Mouse (Mus musculus) lung, embryonic 16.5 days (tissue): ENCODE results near the gene Smtnl2. TPM values are rescaled to one million over a fixed set of nuclear protein-coding genes. Genes with fewer than 3 reads are reported as not detected.
"Not testable (repeated sequence)": the region's sequence is repeated elsewhere in the genome, so short reads cannot be mapped to it uniquely, and the experiment has no call there.

Experiments used
- ATAC-seq: fragments of 200-750 bp; cut with Nextera tagmentation; 2 replicates; pipeline ENCODE4 v1.8.0; 2017; ENCODE audit warnings: low read depth, mild to moderate bottlenecking, moderate library complexity
- H3K27ac ChIP-seq: fragments of 300-500 bp; sonication (generic); 2 replicates; pipeline ENCODE4 v1.5.1; 2014; ENCODE audit warnings: mild to moderate bottlenecking, control low read depth, low read length
- H3K27me3 ChIP-seq: fragments of 300-500 bp; sonication (generic); 2 replicates; pipeline ENCODE4 v1.6.1; 2014; ENCODE audit warnings: low read depth, low read length, mixed read lengths; ENCODE audit not compliant: control insufficient read depth, insufficient read depth
- H3K36me3 ChIP-seq: fragments of 300-500 bp; sonication (generic); 2 replicates; pipeline ENCODE4 v1.6.1; 2014; ENCODE audit warnings: low read length; ENCODE audit not compliant: control insufficient read depth, insufficient read depth
- H3K4me1 ChIP-seq: fragments of 300-500 bp; sonication (generic); replicated peaks from 2 replicates; pipeline ENCODE4 v1.6.1; 2014; ENCODE audit warnings: low read length, mixed read lengths; ENCODE audit not compliant: control insufficient read depth, insufficient read depth
- H3K4me2 ChIP-seq: fragments of 300-500 bp; sonication (generic); 2 replicates; pipeline ENCODE4 v1.6.1; 2014; ENCODE audit warnings: low read depth, low read length, control low read depth
- H3K4me3 ChIP-seq: fragments of 300-500 bp; sonication (generic); 2 replicates; pipeline ENCODE4 v1.5.1; 2014; ENCODE audit warnings: mild to moderate bottlenecking, low read length, control low read depth
- H3K9ac ChIP-seq: fragments of 300-500 bp; sonication (generic); 2 replicates; pipeline ENCODE4 v1.6.1; 2014; ENCODE audit warnings: low read length, control low read depth
- H3K9me3 ChIP-seq: fragments of 300-500 bp; sonication (generic); 2 replicates; pipeline ENCODE4 v1.6.1; 2016; ENCODE audit warnings: low read length; ENCODE audit not compliant: control insufficient read depth
- WGBS: fragments of 180-500 bp; shearing (Covaris S2); extraction: QIAGEN DNeasy Blood & Tissue Kit; methylation state at CpG from one replicate; pipeline ENCODE4 v1.1.7; 2014; 5-methylcytosine and 5-hydroxymethylcytosine counted together
- microRNA-seq: library from miRNA; unstranded; fragments of <30 nt; microRNA quantifications from one replicate; pipeline ENCODE4, GENCODE M21; 2016
- polyA plus RNA-seq: library from polyadenylated mRNA; unstranded; fragments of >200 nt; fragmentation: Nextera tagmentation; extraction: Ambion mirVana; gene quantifications from 2 replicates; pipeline ENCODE4 v1.2.1, GENCODE M21; 2015

Smtnl2 gene
- polyA plus RNA-seq, 1 experiment from 2014 or later, result 136 TPM

GRCm38 (mm10) chr11:72343238-72343625, 68.3 kb downstream of the Smtnl2 start:
- not testable (repeated sequence) for ATAC-seq, H3K4me1 ChIP-seq, H3K4me2 ChIP-seq, H3K36me3 ChIP-seq, H3K4me3 ChIP-seq, H3K27ac ChIP-seq, H3K9me3 ChIP-seq, H3K9ac ChIP-seq, H3K27me3 ChIP-seq
- WGBS, result 83% methylated on average over 5 of the region's 5 CpGs

GRCm38 (mm10) chr11:72342549-72343237, 68.8 kb downstream of the Smtnl2 start:
- 12% methylated on average over 7 of the region's 7 CpGs for WGBS
- H3K4me1 ChIP-seq, result peaks cover 3% of the 10 kb centered on the region
- no peaks in the 10 kb centered on the region for H3K9me3 ChIP-seq
- no peaks in the 10 kb centered on the region for H3K27me3 ChIP-seq
- H3K27ac ChIP-seq, result no peak overlapping the region
- H3K36me3 ChIP-seq, result no peaks in the 10 kb centered on the region
- H3K4me2 ChIP-seq, result no peak overlapping the region
- H3K9ac ChIP-seq, result no peak overlapping the region; the same call in 1 of the 2 replicates
- ATAC-seq, result peak; percentile 71
- H3K4me3 ChIP-seq, result no peak overlapping the region

- no peaks in the 10 kb centered on the region for H3K9me3 ChIP-seq
- H3K4me2 ChIP-seq, result no peak overlapping the region
- H3K9ac ChIP-seq, result no peak overlapping the region
- H3K36me3 ChIP-seq, result no peaks in the 10 kb centered on the region
- no peak overlapping the region for H3K27ac ChIP-seq
- 80% methylated on average over 4 of the region's 4 CpGs for WGBS
- ATAC-seq, result no peak
- H3K4me1 ChIP-seq, result peaks cover 7% of the 10 kb centered on the region
- H3K4me3 ChIP-seq, result no peak overlapping the region
- no peaks in the 10 kb centered on the region for H3K27me3 ChIP-seq
These were observed 71.8 kb downstream of the Smtnl2 start for GRCm38 (mm10) chr11:72339716-72340115.

Small RNAs within 50 kb of the gene (microRNA-seq; reads per million reads assigned to microRNA genes)
- gene Mir6338, result not detected

Other genes with a start within 250 kb of the Smtnl2 start
- 0.11 and 0.16 TPM in 2 replicates for gene Gm43951, start 204.9 kb downstream of the Smtnl2 start, polyA plus RNA-seq
- 16.1 and 17.0 TPM in 2 replicates for gene 4933427D14Rik, start 204.3 kb downstream of the Smtnl2 start, polyA plus RNA-seq
- gene Txndc17, start 204.2 kb downstream of the Smtnl2 start, polyA plus RNA-seq, result 178 TPM in 2 replicates
- gene Med31, start 196.1 kb downstream of the Smtnl2 start, polyA plus RNA-seq, result 48.1 and 51.4 TPM in 2 replicates
- 0.35 TPM in 1 of 2 replicates, not detected in the other for gene Slc13a5, start 144.5 kb downstream of the Smtnl2 start, polyA plus RNA-seq
- 7.3 and 7.4 TPM in 2 replicates for gene Xaf1, start 110.1 kb downstream of the Smtnl2 start, polyA plus RNA-seq
- gene Fbxo39, start 97.3 kb downstream of the Smtnl2 start, polyA plus RNA-seq, result not detected in 2 replicates
- 17.8 and 22.4 TPM in 2 replicates for gene Tekt1, start 49.3 kb downstream of the Smtnl2 start, polyA plus RNA-seq
- 0.19 TPM in 1 of 2 replicates, not detected in the other for gene Ggt6, start 23.8 kb upstream of the Smtnl2 start, polyA plus RNA-seq
- 106 and 126 TPM in 2 replicates for gene Mybbp1a, start 29.6 kb upstream of the Smtnl2 start, polyA plus RNA-seq
- 3.1 and 3.2 TPM in 2 replicates for gene Spns2, start 78.2 kb upstream of the Smtnl2 start, polyA plus RNA-seq
- 0.09 and 0.25 TPM in 2 replicates for gene Spns3, start 138.8 kb upstream of the Smtnl2 start, polyA plus RNA-seq
- gene Ube2g1, start 195.6 kb upstream of the Smtnl2 start, polyA plus RNA-seq, result 58.3 and 67.2 TPM in 2 replicates